Mouse (Mus musculus) ZHBTc4 (cell line): ENCODE results near the gene Rabep2.
A peak's percentile ranks its signal among the peaks of the same experiment; 100 is the strongest.

Experiments used
- DNase-seq: peaks from one replicate; pipeline ENCODE4 v3.0.0-alpha.2; 2011; ENCODE audit warnings: low read depth, low spot score

Gene Rabep2

GRCm38 (mm10) chr7:126434726-126435125 is 6.2 kb downstream of the Rabep2 start:
- DNase-seq = no peak

DNA sequence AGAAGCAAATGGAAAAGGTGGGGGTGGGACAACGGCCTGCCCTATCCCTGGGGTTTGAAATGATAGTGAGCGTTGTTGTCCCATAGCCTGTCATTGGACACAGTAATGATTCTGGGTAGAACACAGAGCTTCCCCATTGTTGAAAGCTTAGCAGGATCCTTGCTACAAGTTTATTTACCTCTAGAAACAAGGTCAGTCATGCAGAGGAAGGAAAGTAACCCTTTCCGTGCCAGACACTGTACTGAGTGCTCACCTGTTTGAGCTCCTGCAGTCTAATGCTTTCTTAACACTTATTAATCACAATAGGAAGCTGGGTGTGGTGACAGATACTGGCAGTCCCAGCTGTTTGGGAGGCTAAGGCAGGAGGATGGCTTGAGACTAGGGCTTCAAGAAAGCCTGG is 7.2 kb downstream of the Rabep2 start:
- peak; percentile 46 for DNase-seq

GRCm38 (mm10) chr7:126436851-126437250 is 8.3 kb downstream of the Rabep2 start:
- peak; percentile 79 for DNase-seq

- DNase-seq = no peak
Measured at GRCm38 (mm10) chr7:126440134-126440533, 11.6 kb downstream of the Rabep2 start.

DNA sequence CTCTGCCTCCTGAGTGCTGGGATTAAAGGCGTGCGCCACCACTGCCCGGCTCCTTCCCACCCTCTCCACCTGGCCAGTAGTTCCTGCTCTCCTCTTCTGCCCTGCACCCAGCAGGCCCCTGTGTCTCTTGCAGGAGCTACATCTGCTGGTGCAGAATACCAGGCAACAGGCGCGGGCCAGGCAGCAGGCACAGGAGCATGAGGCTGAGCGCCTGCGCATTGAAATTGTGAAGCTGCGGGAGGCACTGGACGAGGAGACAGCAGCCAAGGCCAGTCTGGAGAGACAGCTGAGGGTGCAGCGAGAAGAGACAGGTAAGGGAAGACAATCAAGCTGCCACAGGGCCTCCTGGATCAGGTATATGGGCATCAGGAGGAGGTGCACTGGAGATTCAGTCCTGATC is 15.4 kb downstream of the Rabep2 start:
- no peak for DNase-seq

DNA sequence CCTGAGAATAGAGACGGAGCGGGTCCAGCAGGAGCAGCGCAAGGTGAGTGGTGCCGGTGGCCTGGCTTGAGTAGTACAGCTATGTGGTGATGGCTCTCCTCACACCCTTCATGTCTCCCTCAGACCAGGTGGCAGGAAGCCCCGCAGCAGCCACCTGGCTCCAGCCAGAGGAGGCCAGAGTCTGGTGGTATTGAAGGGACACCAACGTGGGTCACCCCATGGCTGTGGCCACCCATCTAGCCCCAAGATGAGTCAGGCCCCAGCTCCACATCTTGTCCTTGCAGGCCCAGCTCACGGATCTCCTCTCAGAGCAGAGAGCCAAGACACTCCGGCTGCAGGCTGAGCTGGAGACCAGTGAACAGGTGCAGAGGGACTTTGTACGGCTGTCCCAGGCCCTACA is 16.0 kb downstream of the Rabep2 start:
- no peak for DNase-seq

GRCm38 (mm10) chr7:126445104-126445815 is 16.7 kb downstream of the Rabep2 start:
- DNase-seq = no peak

GRCm38 (mm10) chr7:126446217-126446616 is 17.7 kb downstream of the Rabep2 start:
- no peak for DNase-seq

DNA sequence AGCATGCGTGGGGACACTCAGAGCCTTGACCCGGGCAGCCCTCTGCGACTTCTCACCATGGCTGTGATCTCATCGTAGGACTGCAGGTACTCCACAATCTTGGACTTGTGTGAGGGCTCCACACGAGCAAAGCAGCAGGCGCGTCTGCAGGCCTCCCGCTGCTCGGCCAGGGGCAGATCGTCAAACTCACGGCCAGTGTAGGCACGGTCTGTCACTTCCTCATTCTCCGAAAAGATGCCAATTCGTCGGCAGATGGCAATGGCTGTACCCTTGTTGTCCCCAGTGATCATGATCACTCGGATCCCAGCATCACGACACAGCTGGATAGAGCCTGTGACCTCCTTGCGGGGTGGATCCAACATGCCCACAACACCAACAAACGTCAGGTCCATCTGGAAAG is 19.9 kb downstream of the Rabep2 start:
- no peak for DNase-seq

DNA sequence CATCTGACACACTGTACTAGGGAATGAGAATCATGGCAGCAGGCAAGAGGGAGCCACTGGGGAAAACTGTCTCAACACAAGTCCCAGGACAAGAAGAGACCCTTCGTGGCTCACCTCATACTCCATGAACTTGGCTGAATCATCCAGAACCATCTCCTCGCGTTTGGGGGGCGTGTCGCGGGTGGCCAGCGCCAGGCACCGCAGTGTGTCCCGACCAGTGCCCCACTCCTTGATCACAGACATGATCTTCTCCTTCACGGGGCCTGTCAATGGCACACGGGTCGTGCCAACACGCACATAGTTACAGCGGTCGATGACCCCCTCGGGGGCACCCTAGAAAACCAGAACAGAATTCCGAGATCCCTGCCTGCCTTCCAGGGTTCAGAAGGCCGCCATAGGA is 21.4 kb downstream of the Rabep2 start:
- no peak for DNase-seq

DNA sequence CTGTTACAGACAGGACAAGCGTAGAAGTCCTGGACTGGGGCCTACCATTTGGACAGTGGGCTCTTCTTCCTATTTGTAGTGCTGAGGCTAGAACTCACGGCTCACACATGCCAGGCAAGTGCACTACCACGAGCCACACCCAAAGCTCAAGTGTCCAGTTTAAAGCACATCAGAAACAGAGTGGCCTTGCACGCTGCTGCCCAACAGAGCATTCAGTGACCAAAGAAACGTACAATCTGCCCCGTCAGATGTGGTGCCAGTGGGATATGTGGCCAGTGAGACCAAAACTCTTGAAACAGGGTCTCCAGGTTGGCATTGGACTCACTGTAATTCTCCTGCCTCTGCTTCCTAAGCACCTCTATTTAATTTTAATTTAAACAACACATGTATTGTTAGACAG is 22.1 kb downstream of the Rabep2 start:
- no peak for DNase-seq

DNA sequence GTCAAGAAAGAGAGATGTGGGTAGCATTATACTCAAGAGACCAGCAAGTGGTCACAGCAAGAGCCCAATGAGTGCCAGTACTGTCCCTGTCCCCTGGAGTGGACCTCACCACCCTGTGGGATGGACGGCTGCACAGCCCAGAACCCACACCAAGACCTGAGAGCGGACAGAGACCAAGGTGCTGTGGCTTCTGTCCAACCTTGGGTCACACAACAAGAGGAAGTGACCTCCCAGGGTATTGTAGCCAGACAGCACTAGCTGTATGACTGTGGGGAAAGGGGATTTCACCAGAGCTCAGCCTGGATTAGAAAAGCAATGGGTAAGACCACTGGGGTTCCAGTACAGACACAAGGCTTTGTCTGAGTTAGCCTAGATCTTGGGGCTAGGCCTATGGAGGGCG is 23.7 kb downstream of the Rabep2 start:
- DNase-seq = no peak

DNA sequence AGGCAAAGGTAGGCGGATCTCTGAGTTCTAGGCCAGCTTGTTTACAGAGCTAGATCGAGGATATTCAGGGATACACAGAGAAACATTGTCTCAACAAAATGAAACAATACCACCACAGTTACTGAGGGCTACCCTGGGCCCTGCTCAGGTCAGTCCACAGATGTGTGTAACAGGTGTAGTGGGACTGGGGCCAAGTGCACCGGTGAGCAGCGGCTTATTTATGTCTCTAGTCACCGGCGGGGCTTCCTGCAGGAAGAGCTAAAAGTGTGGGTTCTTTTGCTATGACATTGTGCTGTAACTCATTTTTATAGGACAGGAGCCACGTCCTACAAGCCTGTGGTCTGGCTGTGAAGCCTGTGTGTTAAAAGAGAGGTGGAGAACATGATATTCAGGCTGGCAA is 25.3 kb downstream of the Rabep2 start:
- DNase-seq = no peak

DNA sequence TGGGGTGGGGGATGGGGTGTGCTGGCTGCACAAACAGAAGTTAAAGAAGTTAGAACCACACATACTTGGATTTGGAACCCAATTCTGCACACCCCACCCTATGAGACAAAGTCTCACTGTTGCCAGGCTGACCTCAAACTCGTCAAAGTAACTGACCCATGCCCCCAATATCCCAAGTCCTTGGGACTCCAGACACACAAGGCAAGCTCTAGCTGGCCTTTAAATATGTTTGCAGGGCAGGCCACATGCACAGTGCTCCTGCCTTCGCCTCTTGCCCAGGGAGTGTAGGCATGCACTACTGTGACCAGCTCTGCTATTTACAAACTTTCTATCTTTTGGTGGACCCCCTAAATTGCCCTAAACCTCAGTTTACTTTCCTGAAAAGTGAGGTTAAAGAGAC is 26.7 kb downstream of the Rabep2 start:
- no peak for DNase-seq

- DNase-seq = no peak
Measured at GRCm38 (mm10) chr7:126456382-126457266, 28.1 kb downstream of the Rabep2 start.

DNA sequence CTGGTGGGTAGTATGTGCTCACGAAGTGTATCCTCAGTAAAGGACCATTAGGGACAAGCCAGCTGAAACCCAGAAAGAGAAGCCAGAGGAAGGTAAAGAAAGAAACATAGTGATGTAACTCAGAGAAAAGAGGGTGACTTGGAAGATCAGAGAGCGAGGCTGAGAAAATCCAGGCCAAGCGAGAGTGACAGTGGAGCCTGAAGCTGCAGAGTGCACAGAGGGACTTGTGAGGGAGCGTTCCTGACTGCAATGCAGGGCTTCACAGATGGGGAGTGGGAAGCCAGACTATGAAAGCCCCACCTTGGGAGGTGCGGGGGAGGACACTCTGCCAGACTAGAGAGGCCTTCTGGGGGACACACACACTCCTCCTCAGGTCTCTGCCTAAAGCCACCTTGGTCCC is 29.7 kb downstream of the Rabep2 start:
- no peak for DNase-seq

DNA sequence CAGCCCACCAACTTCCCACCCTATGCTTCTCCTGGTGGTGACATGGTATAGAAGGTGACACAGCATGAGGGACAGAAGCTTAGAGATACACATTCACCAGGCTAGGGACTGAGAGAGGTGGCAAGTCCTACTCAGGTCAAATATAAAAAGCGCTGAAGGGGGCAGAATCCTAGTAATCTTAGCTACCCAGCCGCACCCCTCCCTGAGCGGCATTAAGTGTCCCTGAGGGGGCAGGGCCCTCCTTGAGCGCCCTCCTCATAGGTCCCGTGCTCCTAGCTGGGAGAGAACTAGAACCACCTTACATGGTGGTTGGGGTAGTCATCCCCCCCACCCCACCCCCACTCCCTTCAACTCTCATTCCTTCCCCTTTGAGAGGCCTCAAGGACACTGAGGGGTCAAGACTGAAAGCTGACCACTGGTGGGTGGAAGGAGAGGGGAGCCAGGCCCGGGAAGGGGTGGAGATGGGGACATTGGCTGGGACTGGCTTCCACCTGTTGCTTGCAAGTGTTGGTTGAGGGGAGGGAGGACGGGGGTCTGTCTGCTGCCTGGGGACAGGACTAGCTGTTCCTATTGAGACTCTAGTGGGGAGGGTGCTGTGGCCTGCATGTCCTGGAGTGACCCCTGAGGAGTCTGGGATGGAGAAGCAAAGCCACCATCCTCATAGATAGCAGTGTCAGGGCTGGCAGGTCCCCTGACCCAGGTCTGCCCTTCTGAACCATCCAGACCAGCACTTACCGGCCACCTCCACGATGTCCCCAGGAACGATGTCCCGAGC is 30.5 kb downstream of the Rabep2 start:
- DNase-seq = no peak

DNA sequence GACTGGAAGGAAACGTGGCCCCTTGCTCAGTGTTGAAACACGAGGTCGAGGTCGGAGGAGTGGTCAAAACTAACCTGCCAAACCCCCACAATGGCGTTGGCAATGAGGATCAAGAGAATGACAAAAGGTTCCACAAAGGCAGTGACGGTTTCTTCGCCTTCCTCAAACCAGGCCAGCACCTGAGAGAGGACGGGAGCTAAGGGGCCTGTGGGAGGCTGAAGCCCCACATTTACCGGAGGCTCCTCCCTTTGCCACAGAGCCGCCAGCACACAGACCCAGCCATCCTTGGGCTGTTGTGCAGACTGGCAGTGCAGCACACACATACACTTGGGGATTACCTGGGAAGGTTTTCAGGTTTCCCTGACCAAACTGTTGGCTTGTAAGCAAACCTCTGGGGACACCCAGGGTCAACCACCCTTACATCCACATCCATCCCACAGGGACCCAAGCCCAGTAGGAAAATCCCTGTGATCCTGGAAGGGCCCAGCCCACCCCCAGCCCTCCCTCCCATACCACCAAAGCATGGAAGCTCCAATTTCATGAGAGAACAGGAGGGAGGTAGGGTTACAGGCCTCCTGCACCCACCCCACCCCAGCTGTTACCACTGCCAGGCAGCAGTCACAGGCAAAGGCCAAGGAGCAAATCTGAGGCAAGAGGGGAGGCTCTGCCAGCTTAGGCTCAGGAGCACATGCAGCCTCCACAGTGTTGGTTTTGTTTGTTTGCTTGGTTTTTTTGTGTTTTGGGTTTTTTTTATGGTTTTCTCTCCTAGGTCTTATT is 32.3 kb downstream of the Rabep2 start:
- no peak for DNase-seq

GRCm38 (mm10) chr7:126461626-126462025 is 33.1 kb downstream of the Rabep2 start:
- DNase-seq = no peak

DNA sequence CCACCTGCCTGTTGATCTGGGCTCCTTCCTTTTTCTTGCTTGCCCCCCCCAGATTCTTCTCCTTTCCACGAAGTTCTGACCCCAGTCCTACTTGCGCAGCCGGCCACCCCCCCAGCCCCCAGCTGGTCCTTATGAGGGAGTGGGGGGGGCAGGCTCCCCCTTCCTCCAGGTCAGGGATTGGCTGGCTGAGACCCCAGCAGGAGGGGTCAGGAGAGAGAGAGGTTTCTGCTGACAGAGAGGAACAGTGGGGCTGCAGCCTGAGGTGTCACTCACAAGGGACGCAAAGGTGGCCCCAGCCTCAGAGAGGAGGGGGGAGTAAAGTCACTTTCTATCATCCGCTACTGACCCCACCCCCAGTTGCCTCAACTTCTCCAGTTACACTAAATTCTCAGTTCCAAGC is 34.4 kb downstream of the Rabep2 start, which contains the start of gene Atp2a1:
Gene Atp2a1, minus strand, starts transcription at position 105 of the 400 bp plus-strand sequence.
- DNase-seq = no peak

DNA sequence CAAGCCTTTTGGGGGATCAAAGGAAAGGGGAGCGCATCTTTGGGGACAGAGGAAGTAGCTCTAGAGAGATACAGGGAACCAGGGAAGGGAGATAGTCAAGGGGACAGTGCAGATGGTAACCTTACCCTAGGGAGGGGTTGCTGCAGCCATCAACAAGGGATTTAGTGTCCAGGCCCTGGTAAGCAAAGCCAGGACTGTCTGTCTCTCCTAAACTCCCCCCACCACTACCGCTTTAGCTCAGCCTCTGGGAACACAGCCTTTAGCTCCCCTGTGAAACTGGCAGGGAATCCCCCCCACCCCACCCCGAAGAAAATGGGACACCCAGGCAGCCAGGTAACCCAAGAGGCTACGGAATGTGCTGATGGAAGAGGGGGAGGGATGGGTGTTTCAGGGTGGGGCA is 35.0 kb downstream of the Rabep2 start:
- no peak for DNase-seq
